Mouse (Mus musculus) small intestine, adult 2 months (tissue): ENCODE data around the gene Card11.

Experiments used
- CTCF ChIP-seq: fragments of 200-500 bp; IDR thresholded peaks from 2 replicates; pipeline ENCODE4 v1.5.1; 2012; ENCODE audit warnings: low read depth, mild to moderate bottlenecking, control low read depth, inconsistent platforms, low read length, moderate library complexity, mixed read lengths; ENCODE audit not compliant: insufficient replicate concordance, insufficient read length; ENCODE audit errors: extremely low read depth
- POLR2A ChIP-seq: fragments of 200-500 bp; IDR thresholded peaks from 2 replicates; pipeline ENCODE4 v1.6.1; 2012; ENCODE audit warnings: low read depth, mild to moderate bottlenecking, control low read depth, inconsistent platforms, low read length, moderate library complexity

- TF ChIP-seq CTCF (no peak), POLR2A (no peak)
These were observed 19.0 kb downstream of the Card11 start for GRCm38 (mm10) chr5:140981370-140981805.
